Mouse (Mus musculus) bone marrow, adult 2 months (tissue): Measurements from ENCODE around the gene Zfp335.

Experiments
- CTCF ChIP-seq: fragments of 200-500 bp; IDR thresholded peaks from 2 replicates; pipeline ENCODE4 v1.5.1; 2011; ENCODE audit warnings: low read length, control low read depth; ENCODE audit not compliant: control insufficient read depth, insufficient read depth
- POLR2A ChIP-seq: fragments of 200-500 bp; IDR thresholded peaks from 2 replicates; pipeline ENCODE4 v1.6.1; 2011; ENCODE audit warnings: low read depth, mild to moderate bottlenecking, control low read depth, low read length, borderline replicate concordance; ENCODE audit not compliant: control insufficient read depth

GRCm38 (mm10) chr2:164891908-164892695 lies 19.5 kb downstream of the Zfp335 start:
- TF ChIP-seq CTCF (no peak), POLR2A (no peak)
